ENCODE assay signal across 8 mouse cellular contexts in genomic region chr8:70083285-70083684, GRCm38 (mm10). TPM values are rescaled to one million over a fixed set of nuclear protein-coding genes. Genes with fewer than 3 reads are reported as not detected.
A peak's percentile ranks its signal among the peaks of the same experiment; 100 is the strongest.
DNase-seq lines count a peak whose midpoint lies in the region; ATAC-seq lines count a peak whose summit lies in the region.

TSS of gene Hapln4 (plus strand) at chr8:70083457.

- peak; percentile 9; the same call in 1 of the 2 replicates for ATAC-seq in forebrain, embryonic 12.5 days (ENCODE audit: low FRiP score)
- no peak for ATAC-seq in limb, embryonic 13.5 days (ENCODE audit: low FRiP score, low read depth)
- no peak for ATAC-seq in midbrain, embryonic 14.5 days (ENCODE audit: low FRiP score, low TSS enrichment)

- WGBS in forebrain, embryonic 12.5 days: under 1% methylated on average over 26 of the region's 26 CpGs
- WGBS in limb, embryonic 13.5 days: under 1% methylated on average over 26 of the region's 26 CpGs
- under 1% methylated on average over 26 of the region's 26 CpGs for WGBS in midbrain, embryonic 14.5 days

- H3K36me3 ChIP-seq in forebrain, embryonic 12.5 days (replicated peaks): no peaks in the 10 kb centered on the region; the same call in 1 of the 2 replicates
- H3K36me3 ChIP-seq in limb, embryonic 13.5 days: no peaks in the 10 kb centered on the region
- peaks cover 10% of the 10 kb centered on the region; the same call in 1 of the 2 replicates for H3K36me3 ChIP-seq in midbrain, embryonic 14.5 days (ENCODE audit: control insufficient read depth, insufficient read depth, low read length)

- no peaks in the 10 kb centered on the region for H3K9me3 ChIP-seq in forebrain, embryonic 12.5 days
- no peaks in the 10 kb centered on the region for H3K9me3 ChIP-seq in limb, embryonic 13.5 days
- H3K9me3 ChIP-seq in midbrain, embryonic 14.5 days (ENCODE audit: control insufficient read depth, low read length): no peaks in the 10 kb centered on the region

- H3K9ac ChIP-seq in forebrain, embryonic 12.5 days: peak within 1 kb of the TSS; percentile 21; the same call in 1 of the 2 replicates
- H3K9ac ChIP-seq in limb, embryonic 13.5 days: peak within 1 kb of the TSS; percentile 60
- peak within 1 kb of the TSS; percentile 47 for H3K9ac ChIP-seq in midbrain, embryonic 14.5 days (replicated peaks; ENCODE audit: low read length)

- peaks cover 70% of the 10 kb centered on the region for H3K27me3 ChIP-seq in forebrain, embryonic 12.5 days
- H3K27me3 ChIP-seq in limb, embryonic 13.5 days: peaks cover 77% of the 10 kb centered on the region
- peaks cover 61% of the 10 kb centered on the region for H3K27me3 ChIP-seq in midbrain, embryonic 14.5 days (ENCODE audit: control insufficient read depth, insufficient read depth, low read length)

- peak within 1 kb of the TSS; percentile 69 for H3K4me2 ChIP-seq in forebrain, embryonic 12.5 days
- H3K4me2 ChIP-seq in limb, embryonic 13.5 days (replicated peaks): peak within 1 kb of the TSS; percentile 79
- peak within 1 kb of the TSS; percentile 77 for H3K4me2 ChIP-seq in midbrain, embryonic 14.5 days (ENCODE audit: low read length)

- peak in 1 of 2 experiments; percentile 71 for DNase-seq in frontal cortex, adult 2 months (ENCODE audit: extremely low spot score in 1 of 2, low spot score in 1 of 2)
- no peak for DNase-seq in frontal cortex, postnatal 10 days (ENCODE audit: low spot score in 2 of 2)
- DNase-seq in brain, adult 2 months (ENCODE audit: low read depth, low spot score): peak; percentile 96
- peak; percentile 28 for DNase-seq in kidney, adult 11 months
- peak; percentile 74 for DNase-seq in midbrain, embryonic 14.5 days
- DNase-seq in thymus, postnatal 14 days: no peak

- H3K4me1 ChIP-seq in forebrain, embryonic 12.5 days: peaks cover 32% of the 10 kb centered on the region
- peaks cover 26% of the 10 kb centered on the region for H3K4me1 ChIP-seq in limb, embryonic 13.5 days
- H3K4me1 ChIP-seq in midbrain, embryonic 14.5 days (ENCODE audit: control insufficient read depth, insufficient read depth, low read length): peaks cover 13% of the 10 kb centered on the region; the same call in 1 of the 2 replicates

- H3K27ac ChIP-seq in forebrain, embryonic 12.5 days: no peak within 1 kb of the TSS
- no peak within 1 kb of the TSS for H3K27ac ChIP-seq in limb, embryonic 13.5 days
- no peak within 1 kb of the TSS for H3K27ac ChIP-seq in midbrain, embryonic 14.5 days (replicated peaks; ENCODE audit: low read depth, low read length)

- H3K4me3 ChIP-seq in forebrain, embryonic 12.5 days (replicated peaks): peak within 1 kb of the TSS; percentile 40
- peak within 1 kb of the TSS; percentile 46 for H3K4me3 ChIP-seq in limb, embryonic 13.5 days
- peak within 1 kb of the TSS; percentile 40 for H3K4me3 ChIP-seq in midbrain, embryonic 14.5 days (replicated peaks; ENCODE audit: low read depth, low read length)

RNA-seq across cellular contexts. Expression of gene Hapln4, which starts in this region (rescaled TPM):
- polyA plus RNA-seq in frontal cortex, adult 2 months (2012; rRNA removed): 34.8 and 43.9 TPM in 2 replicates
- polyA plus RNA-seq in forebrain, embryonic 12.5 days (2016; fragmentation: Nextera tagmentation; extraction: Ambion mirVana): 0.06 and 0.19 TPM in 2 replicates
- not detected in 2 replicates for polyA plus RNA-seq in limb, embryonic 13.5 days (2015; fragmentation: Nextera tagmentation; extraction: Ambion mirVana)
- polyA plus RNA-seq in midbrain, embryonic 14.5 days (2014; fragmentation: Nextera tagmentation; extraction: Ambion mirVana): 1.2 and 1.3 TPM in 2 replicates

Comparison
In these comparisons a context has a peak if more than half of its experiments do, and no peak if none do; other contexts are left out.
1. RNA of gene Hapln4 (polyA plus RNA-seq): 34.8 to 43.9 TPM in frontal cortex, adult 2 months; 1.2 to 1.3 TPM in midbrain, embryonic 14.5 days, 0.06 to 0.19 TPM in forebrain, embryonic 12.5 days and not detected in limb, embryonic 13.5 days; every median in the first group is over 10 times any median in the second.
2. Peak in ATAC-seq, H3K4me3 ChIP-seq, H3K9ac ChIP-seq and H3K4me2 ChIP-seq in forebrain, embryonic 12.5 days; RNA of the gene not detected or under 1 TPM.
3. DNase-seq: peak in brain, adult 2 months (single experiment), kidney, adult 11 months (single experiment) and midbrain, embryonic 14.5 days (single experiment); none in frontal cortex, postnatal 10 days (0 of 2) and thymus, postnatal 14 days (single experiment).
4. Peak in every context shown above with its lines, with median percentiles within 50 percentile points of each other: H3K4me2 ChIP-seq, H3K4me3 ChIP-seq and H3K9ac ChIP-seq.